Mouse (Mus musculus): ENCODE measurements around the gene Bach2.

DNA sequence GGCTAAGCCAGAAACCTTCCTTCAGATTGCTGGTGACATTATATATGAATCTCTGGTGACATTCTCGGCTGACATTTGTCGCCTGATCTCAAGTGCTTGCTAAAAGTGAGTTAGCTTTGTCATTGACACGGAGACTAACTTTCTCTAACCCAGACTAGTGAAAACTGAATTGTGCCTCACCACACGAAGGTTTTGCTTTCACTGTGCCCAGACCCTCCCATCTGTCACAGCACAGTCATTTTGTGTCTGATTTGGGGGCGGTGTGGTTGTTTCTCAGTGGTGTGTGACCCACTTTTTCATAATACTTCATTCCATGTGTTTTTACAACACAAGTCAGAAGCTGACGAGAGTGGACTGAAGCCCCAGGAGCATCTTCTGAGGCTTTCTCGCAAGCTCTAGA, 185.8 kb downstream of the Bach2 start:
- TF ChIP-seq EP300 (IDR thresholded peaks at IDR 0.05; ENCODE audit: insufficient read depth, low read depth, low read length) (no peak), POLR2A (IDR thresholded peaks at IDR 0.05; ENCODE audit: insufficient read depth, low read length) (no peak)
